Mouse (Mus musculus) adipocyte (in vitro differentiated cells): ENCODE measurements around the gene Gfy.

ENCODE experiments used
- DNase-seq: peaks from one replicate; pipeline ENCODE4 v3.0.0-alpha.2; 2016; ENCODE audit warnings: low spot score

Gfy gene

DNA sequence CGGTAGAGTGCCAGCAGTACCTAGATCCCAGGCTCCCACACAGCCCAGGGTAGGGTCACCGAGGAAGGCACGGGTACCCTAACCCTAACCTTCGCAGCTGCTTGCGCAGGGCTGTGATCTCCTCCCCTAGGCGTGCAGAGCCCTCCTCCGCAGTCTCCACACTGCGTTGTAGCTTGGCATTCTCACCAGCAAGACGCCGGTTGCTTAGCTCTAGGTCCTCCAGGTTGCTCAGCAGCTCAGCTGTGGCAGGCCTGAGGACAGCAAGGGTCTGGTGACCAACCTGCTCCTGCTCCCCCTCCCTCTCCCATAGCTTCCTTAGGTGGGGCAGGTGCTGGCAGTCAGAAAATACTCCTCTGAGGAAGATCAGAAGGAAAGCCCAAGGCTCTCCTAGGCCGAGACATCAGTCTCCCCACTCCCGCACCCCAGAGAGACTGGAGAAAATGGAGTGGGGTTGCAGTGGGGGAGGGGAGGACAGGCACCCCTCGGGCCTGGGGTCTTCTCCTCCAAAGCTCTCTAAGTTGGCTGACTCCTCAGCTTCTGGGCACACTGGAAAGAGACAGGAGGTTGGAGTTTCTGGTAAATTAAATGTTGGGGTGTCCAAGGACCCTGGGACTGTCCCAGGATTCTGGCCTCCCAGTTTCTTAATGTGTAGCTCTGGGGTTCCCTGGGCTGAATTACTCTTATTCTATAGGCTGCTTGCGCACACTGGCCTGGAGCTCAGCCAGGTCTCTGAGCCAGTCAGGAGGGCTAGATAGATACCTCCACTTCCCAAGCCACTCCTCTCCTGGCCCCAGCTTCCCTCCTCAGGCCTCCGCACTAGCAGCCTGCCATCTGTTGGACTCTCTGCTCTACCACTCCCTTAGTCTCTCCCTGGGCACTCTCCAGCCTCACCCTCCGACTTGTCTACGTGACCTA, 14.8 kb upstream of the Gfy start:
- no peak for DNase-seq

DNA sequence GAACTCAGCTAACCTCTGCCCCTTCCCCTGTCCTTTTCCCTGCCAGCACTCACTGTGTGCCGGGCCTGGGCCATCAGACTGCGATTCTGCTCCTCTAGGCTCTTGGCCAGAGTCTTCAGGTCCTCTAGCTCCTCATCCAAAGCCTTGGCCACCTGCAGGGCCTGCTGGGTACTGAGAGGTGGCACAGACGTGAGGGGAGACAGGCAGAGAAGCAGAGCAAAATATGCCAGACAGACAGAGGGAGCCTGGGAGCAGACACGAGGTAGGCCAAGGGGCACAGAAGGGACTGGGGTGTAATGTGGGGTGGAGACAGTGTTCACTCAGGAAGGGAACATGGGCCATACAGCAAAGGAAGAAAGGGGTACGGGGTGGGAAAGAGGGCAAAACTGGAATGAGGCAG, 14.0 kb upstream of the Gfy start:
- peak; percentile 8 for DNase-seq

DNA sequence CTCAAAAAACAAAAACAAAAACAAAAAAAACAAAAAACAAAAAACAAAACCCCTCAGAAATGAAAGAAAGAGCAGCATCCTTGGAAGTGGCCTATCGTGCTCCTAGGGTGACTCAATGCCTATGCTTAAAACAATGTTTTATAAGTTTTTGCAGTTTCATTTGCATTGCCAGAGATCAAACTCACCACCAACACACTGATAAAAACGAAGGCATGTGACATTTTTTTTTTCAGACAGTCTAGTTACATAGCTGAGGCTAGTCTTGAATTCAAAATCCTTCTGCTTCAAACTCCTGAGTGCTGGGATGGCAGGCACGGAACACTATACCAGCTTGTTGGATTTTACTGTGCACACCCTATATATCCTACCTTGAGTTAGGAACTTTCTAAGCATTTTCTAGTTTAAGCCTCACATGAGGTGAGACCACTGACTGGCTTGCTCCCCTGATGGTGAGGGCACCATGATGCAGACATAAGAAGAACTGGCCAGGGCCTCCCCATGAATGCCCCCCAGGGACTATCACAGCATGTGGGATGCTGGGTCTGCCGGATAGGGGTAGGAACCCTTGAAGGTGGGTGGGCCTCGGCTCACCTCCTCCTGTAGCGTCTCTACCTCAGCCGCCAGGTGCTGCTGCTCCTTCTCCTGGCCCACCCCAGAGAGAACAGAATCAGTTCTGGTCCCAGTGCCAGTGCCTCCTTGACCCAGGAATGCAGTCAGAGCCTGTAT, 13.4 kb upstream of the Gfy start:
- DNase-seq, result no peak

DNA sequence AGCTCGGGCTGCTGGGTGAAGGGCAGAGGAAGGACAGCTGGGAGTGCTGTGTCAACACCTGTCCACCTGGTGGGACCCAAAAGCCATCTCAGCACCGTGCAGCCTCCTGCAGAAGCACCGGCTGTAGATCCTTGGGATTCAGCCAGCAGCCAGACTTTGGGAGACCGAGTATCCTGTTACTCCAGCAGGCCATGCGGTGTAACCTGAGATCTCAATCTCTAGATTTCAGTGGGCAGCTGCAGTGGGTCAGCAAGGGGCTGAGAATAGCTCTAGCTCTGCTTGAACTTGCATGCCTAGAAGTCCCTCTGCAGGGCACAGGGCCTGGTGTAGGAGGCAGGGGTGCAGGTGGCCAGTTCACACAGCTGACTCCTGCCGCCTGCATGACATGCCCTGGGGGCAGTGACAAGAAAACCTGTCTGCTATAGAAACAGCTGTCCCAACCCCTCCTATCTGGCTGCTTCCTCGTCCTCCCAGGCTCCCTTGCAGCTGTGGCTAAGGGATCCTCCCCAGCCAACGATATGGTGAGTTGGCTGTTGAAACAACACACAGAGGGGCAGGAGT, 12.5 kb upstream of the Gfy start:
- no peak for DNase-seq

DNA sequence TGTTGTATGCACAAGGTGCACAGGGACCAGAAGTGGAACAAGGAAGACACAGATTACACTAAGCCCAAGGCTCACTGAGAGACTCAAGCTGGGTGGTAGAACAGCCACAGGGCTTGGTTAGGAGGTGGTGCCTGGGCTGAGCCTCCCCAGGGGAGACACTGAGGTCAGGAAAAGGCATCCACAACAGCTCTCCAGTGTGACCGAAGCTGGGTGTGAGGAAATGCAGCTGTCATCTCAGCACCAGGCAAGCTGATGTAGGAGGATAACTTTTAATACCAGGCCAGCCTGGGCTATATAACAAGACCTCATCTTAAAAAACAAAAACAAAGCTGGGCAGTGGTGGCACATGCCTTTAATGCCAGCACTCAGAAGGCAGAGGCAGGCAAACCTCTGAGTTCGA, 11.8 kb upstream of the Gfy start:
- no peak for DNase-seq

DNA sequence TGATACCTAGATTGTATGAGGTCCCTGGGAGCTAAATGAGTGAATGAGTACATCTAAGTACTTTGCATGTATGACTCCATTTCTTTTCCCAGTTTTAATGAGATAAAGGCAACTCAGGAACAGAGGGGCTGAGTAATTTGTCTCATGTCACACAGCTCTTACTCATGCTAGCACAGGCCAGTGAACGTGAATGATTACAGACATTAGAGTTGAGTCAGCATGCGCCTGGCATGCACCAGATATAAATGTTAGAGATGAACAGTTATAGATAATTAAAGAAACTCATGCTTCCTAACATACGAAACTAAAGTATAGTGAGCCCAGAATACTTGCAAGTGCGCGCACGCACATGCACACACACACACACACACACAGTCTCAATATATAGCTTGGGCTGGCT, 10.8 kb upstream of the Gfy start:
- DNase-seq, result no peak

DNA sequence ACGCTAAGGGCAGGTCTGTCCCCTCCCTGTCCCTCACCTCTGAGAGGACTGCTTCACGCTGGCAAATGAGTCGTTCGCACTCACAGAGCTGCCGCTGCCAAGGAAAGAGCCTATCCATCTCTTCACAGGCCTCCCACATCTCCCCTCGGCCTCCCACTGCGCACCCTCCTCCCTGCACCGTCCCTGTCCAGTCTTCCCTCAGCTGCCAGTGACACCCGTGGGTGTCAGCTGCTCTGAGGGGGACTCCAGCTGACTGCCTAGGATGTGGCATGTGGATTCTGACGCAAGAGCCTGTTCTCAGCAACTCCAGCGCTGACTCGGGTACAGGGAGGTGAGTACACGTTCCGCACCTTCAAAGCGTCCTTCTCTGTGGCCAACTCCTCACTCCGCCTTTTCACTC, 10.2 kb upstream of the Gfy start:
- no peak for DNase-seq

DNA sequence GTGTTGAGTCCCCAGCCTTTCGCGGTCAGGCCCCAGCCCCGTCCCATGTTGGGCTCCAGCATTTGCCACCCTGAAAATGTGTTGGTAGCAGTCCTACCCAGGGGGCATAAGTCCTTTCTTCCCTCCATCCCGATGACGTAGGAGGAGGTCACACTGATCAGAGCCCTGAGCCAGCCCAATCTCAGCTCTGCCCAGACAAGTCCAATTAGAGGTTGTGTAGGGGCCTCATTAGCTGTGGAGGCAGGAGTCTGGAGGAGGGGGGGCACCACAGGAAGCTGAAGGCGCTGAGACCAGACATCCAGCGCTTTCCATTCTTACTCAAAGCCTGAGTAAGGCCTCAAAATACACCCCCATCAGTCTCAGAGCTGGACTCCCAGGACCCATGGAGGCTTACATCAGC, 6.6 kb upstream of the Gfy start:
- DNase-seq, result no peak

DNA sequence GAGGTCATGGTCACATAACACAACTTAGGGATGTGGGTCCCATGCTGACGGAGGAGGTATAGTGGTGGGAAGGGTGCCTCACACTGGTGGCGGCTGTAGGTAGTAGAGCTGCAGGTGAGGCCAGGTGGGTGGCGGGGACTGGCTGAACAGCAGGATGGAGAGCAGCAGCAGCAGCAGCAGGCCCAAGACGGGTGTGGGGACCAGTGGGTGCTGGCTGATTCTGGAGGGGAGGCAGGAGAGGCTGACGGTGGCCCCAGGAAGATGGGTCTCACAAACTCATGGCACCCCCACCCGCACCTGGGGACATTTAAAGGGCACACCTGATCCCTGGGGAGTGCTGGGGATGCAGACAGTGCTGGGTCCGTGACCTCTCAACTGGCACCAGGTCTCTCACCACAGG, 4.3 kb upstream of the Gfy start:
- no peak for DNase-seq

DNA sequence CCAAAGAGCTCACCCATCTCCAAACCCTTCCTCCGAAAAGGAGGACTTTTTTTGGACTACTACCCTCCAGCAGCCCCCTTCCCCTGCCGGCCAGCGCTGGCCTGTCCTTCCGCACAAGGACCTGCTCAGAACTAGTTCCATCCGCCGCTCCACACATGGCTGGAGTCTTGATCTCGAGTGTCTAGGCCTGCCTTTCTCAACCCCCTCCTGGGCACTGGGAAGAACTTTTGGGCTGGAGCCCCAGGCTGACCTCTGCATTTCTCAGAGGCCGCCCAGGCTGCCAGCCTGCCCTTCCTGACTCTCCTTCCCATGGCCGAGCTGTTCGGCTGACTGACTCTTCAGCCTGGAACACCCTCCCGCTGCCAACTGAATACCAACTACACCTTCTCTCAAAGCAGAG, 3.2 kb upstream of the Gfy start:
- no peak for DNase-seq

DNA sequence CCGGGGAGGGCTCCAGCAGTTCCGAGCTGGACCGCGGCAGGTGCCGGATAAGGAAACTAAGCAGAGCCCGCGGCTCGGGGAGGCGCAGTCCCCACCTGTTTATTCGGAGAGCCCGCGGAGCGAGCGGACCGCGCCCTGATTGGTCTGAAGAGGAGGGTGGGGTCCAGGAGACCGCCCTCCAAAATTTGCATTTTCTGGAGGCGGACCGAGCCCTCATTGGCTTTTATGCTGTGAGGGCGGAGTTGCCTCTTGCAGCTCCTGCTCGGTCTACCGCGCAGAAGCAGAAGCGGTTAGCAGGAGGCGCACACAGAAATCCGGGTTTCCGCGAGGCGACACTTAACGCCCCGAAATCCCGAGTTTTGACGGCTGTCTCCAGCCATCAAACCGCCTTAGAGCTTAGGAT, 2.8 kb upstream of the Gfy start:
- DNase-seq, result no peak

DNA sequence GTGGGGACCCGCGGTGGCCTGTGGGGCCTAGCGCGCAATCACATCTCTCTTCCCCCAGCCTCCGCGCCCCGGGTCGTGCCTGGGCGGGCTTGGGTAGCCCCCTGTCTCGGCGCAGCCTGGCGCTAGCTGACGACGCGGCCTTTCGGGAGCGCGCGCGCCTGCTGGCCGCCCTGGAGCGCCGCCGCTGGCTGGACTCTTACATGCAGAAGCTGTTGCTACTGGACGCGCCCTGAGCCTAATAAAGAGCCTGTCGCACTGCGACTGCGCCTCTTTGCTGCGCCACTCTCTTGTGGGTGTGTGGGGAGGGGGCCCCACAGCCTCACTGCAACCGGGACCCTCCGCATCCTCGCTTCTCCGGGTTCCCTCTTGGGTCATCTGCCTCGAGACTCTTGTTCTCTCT, 2.2 kb upstream of the Gfy start:
- DNase-seq, result no peak

DNA sequence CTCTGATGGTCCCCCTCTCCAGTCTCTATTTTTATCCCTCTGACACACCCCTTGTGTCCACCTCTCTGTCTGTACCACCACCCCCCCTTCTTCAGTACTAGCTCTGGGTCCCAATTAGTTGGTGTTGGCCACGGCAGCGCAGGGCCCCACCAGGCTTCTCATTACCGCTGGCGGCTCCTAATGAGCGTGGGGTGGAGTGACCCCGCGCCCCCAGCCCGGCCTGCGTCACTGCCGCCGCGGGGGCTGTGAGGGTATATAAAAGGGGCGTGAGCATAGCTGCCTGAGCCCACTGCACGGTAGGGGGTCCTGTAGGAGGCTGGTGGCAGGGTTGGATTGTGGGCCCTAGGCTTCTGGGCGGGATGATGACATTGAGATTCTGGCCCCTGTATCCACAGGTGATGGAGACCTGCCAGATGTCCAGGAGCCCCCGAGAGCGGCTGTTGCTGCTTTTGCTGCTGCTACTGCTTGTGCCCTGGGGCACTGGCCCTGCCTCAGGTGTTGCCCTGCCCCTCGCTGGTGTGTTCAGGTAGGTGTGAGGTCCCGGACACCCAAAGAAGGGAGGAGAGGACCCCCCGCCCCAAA, 1.6 kb upstream of the Gfy start, which contains the start of gene Pth2:
Gene Pth2 (plus strand): TSS at position 100 of the 582 bp plus-strand sequence.
- DNase-seq, result no peak

DNA sequence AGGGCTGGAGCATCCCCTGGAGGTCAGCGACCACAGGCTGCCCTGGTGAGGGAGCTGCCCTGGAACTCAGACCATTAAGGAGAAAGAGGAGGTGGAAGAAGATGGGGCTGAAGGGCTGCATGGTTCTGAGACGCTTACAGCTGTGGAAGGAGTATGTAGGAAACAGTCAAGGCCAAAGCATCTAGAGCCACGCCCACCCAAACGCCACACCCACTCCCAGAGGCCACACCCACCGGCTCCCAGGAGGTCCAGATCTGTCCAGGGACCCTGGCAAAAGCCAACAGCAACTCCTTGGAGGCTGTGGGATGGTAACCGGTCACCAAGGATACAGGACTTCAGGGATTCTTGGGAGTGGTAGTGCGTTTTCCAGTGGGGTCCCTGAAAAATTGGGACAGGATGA, 819 bp downstream of the Gfy start:
- no peak for DNase-seq

DNA sequence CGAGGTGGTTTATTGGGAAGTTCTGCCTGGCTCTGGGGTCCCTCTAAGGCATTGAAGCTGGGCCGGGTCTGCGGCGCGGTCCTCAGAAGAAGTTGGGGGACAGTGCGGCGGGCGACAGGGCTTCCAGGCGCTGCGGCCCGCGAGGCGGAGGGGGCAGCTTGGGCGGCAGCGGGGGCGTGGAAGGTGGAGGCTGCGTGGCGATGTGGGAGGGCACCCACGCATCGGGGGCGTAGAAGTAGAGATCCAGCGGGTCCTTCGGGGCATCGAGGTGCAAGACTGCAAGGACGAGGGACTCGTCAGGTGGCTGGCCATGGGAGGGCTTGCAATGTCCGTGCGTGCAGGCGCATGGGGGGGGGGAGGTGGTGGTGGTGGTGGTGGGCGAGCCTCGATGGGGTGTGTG, 3.0 kb downstream of the Gfy start:
- DNase-seq, result no peak

DNA sequence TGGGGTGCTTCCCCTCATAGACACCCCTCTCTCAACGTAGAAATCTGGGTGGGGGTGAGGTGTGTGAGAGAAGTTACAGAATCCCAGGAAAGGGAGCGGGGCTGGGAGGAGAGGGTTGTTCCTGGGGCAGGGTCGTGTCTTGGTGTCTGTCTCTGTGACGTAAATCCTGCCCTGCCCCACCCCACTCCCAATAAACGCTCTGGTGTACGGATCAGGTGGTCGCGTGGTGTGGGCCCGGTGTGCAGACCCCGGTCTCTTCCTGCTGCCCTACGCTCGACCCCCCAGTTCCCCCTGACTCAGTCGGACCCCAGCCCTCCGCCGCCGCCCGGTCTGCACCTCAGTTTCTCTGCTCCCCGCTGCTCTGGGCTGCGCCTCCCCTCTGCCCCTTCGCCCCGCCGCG, 3.4 kb downstream of the Gfy start:
- DNase-seq, result no peak

DNA sequence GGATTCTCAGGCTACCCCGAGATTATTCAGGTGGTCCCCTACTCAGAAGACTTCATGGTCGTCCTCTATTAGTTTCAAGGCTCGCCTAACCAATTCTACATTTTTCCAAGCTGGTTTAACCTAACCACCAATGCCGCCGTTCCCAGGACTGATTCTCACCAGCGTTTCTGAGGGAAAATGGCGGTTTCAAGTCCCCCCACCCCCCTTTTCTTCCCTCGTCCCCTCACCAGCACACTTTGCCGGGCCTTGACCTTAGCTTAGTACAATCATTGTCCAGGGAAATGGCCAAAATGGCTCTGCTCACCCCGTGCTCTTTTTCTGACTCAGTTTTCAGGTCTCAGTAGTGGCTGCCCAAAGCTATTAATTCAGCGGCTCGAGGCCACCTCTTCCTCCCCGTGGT, 4.0 kb downstream of the Gfy start:
- DNase-seq, result no peak

DNA sequence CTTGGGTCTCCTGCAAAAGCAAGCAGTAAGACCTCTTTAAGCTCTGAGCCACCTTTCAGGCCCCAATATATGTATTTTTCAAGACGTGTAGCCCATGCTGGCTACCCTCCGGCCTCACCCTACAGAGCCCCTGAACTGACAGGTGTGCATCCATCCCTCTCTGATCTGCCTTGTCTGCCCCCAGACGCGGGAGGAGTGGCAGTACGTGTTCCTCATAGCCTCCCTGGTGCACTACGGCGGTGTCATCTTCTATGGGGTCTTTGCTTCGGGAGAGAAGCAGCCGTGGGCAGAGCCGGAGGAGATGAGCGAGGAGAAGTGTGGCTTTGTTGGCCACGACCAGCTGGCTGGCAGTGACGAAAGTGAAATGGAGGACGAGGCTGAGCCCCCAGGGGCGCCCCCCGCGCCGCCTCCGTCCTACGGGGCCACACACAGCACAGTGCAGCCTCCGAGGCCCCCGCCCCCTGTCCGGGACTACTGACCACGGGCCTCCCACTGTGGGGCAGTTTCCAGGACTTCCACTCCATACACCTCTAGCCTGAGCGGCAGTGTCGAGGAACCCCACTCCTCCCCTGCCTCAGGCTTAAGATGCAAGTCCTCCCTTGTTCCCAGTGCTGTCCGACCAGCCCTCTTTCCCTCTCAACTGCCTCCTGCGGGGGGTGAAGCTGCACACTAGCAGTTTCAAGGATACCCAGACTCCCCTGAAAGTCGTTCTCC, 4.6 kb downstream of the Gfy start:
- DNase-seq, result no peak

DNA sequence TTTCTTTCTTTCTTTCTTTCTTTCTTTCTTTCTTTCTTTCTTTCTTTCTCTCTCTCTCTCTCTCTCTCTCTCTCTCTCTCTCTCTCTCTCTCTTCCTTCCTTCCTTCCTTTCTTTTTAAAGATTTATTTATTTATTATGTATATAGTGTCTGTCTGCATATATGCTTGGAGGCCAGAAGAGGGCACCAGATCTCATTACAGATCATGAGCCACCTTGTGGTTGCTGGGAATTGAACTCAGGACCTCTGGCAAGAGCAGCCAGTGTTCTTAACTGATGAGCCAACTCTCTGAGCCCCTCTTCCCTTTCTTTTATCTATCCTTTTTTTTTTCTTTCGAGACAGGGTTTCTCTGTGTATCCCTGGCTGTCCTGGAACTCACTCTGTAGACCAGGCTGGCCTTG, 5.6 kb downstream of the Gfy start:
- DNase-seq, result peak; percentile 19

DNA sequence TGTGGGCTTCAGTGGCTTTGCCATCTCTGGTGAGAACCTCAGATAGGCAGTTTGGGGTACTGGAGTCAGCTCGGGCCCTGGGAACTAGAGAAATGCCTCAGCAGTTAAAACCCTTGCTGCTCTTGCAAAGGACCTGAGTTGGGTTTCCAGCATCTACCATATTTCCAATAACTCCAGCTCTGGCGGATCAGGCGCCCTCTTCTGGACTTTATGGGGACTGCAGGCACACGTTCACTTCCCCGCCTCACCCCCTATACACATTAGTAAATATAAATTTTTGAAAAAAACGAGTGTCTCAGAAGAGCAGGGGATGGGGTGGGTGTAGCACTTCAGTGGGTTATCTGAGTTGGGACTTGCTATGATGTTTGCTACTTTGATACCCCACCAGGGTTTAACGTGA, 6.4 kb downstream of the Gfy start:
- no peak for DNase-seq

DNA sequence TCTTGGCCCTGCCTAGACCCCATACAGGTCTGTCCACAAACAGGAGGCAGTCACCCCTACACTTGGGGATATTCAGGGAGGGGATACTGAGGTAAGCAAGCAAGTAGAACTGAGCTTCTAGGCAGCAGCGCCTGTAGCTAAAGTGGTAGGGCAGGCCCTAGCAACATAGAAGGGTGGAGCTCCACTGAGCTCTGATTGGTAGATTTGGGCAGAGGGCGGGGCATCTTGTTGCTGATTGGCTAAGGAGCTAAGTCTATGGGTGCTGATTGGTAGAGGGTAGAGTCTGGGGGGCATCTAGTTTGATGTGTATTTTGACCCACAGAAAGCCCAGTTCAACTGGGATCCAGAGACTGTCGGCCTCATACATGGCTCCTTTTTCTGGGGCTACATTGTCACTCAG, 9.9 kb downstream of the Gfy start:
- DNase-seq, result no peak

DNA sequence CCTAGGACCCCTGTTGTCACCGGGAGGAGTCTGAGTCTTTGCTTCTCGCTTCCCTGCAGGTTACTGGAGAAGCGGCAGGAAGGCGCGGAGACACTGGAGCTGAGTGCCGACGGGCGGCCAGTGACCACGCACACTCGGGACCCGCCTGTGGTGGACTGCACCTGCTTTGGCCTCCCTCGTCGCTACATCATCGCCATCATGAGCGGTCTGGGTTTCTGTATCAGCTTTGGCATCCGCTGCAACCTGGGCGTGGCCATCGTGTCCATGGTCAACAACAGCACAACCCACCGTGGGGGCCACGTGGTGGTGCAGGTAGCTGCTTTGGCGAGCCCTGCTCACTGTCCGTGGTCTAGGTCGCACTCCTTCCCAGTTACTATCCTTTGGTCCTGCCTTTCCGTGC, 10.7 kb downstream of the Gfy start:
- DNase-seq, result no peak
